Mouse (Mus musculus) small intestine, adult 2 months (tissue): ENCODE results near the gene Emg1.

Experiments used
- CTCF ChIP-seq: fragments of 200-500 bp; IDR thresholded peaks from 2 replicates; pipeline ENCODE4 v1.5.1; 2012; ENCODE audit warnings: low read depth, mild to moderate bottlenecking, control low read depth, inconsistent platforms, low read length, moderate library complexity, mixed read lengths; ENCODE audit not compliant: insufficient replicate concordance, insufficient read length; ENCODE audit errors: extremely low read depth
- POLR2A ChIP-seq: fragments of 200-500 bp; IDR thresholded peaks from 2 replicates; pipeline ENCODE4 v1.6.1; 2012; ENCODE audit warnings: low read depth, mild to moderate bottlenecking, control low read depth, inconsistent platforms, low read length, moderate library complexity

- no peak for TF ChIP-seq POLR2A
- no peak for TF ChIP-seq CTCF
Measured at GRCm38 (mm10) chr6:124696441-124697150, 15.4 kb downstream of the Emg1 start.
